Mouse (Mus musculus) ES-E14 (cell line): ENCODE data around the gene Prkcb. TPM values are rescaled to one million over a fixed set of nuclear protein-coding genes. Genes with fewer than 3 reads are reported as not detected.

Experiments used
- DNase-seq: peaks from one replicate; pipeline ENCODE4 v3.0.0-alpha.2; 2013; ENCODE audit warnings: low read depth, low spot score
- H3K27ac ChIP-seq: 2 replicates; pipeline ENCODE4 v1.5.1; 2012; ENCODE audit warnings: low read depth, mild to moderate bottlenecking, low read length, moderate library complexity, mixed read lengths; ENCODE audit not compliant: poor library complexity, insufficient read depth, severe bottlenecking
- H3K36me3 ChIP-seq: 2 replicates; pipeline ENCODE4 v1.6.1; 2012; ENCODE audit warnings: mild to moderate bottlenecking, low read length, moderate library complexity, mixed read lengths; ENCODE audit not compliant: control insufficient read depth, poor library complexity, insufficient read depth, severe bottlenecking
- H3K4me1 ChIP-seq, 2 experiments: fragments of 150-350 bp in 1 of 2; sonication (generic) in 1 of 2; 2 replicates each; pipeline ENCODE4 v1.6.1; 2012; ENCODE audit warnings: low read length in 2 of 2, mild to moderate bottlenecking in 1 of 2, mixed read lengths in 1 of 2; ENCODE audit not compliant: control insufficient read depth in 2 of 2, insufficient read depth in 2 of 2, poor library complexity in 1 of 2
- H3K4me3 ChIP-seq, 2 experiments: fragments of 150-350 bp in 1 of 2; sonication (generic) in 1 of 2; 2 replicates each; pipeline ENCODE4 v1.5.1; 2012; ENCODE audit warnings: low read length in 2 of 2, low read depth in 1 of 2, mild to moderate bottlenecking in 1 of 2, mixed read lengths in 1 of 2; ENCODE audit not compliant: insufficient read depth in 1 of 2, poor library complexity in 1 of 2, severe bottlenecking in 1 of 2
- H3K9ac ChIP-seq: 2 replicates; pipeline ENCODE4 v1.6.1; 2012; ENCODE audit warnings: low read depth, mild to moderate bottlenecking, low read length, mixed read lengths; ENCODE audit not compliant: poor library complexity, insufficient read depth, severe bottlenecking
- H3K9me3 ChIP-seq: fragments of 150-350 bp; sonication (generic); 2 replicates; pipeline ENCODE4 v1.6.1; 2012; ENCODE audit warnings: low read depth, mild to moderate bottlenecking, low read length; ENCODE audit not compliant: control insufficient read depth, insufficient read depth
- CHD2 ChIP-seq: IDR thresholded peaks from 2 replicates; pipeline ENCODE4 v1.6.1; 2014; ENCODE audit warnings: mild to moderate bottlenecking, low read depth, low read length, inconsistent platforms
- HCFC1 ChIP-seq: IDR thresholded peaks from 2 replicates; pipeline ENCODE4 v1.6.1; 2012; ENCODE audit warnings: low read length, inconsistent platforms, borderline replicate concordance; ENCODE audit not compliant: insufficient read depth
- MAFK ChIP-seq: IDR thresholded peaks from 2 replicates; pipeline ENCODE4 v1.6.1; 2014; ENCODE audit warnings: mild to moderate bottlenecking, low read depth, low read length, inconsistent platforms; ENCODE audit not compliant: insufficient read depth
- ZC3H11A ChIP-seq: IDR thresholded peaks from 2 replicates; pipeline ENCODE4 v1.6.1; 2012; ENCODE audit warnings: low read depth, mild to moderate bottlenecking, inconsistent platforms, low read length, borderline replicate concordance
- ZNF384 ChIP-seq: IDR thresholded peaks from 2 replicates; pipeline ENCODE4 v1.6.1; 2012; ENCODE audit warnings: low read depth, low read length, inconsistent platforms
- in situ Hi-C, 2 experiments: fragments of 600-800 bp; cut with MboI; formaldehyde crosslinking; loops; one replicate each; pipeline ENCODE4 v1.15.1; 2025; ENCODE audit warnings: low sequenced_read_pairs in 2 of 2, inconsistent platforms in 1 of 2; ENCODE audit not compliant: unreplicated experiment in 2 of 2
- total RNA-seq: library from RNA; depleted of rRNA; stranded (reverse); fragments of 300-350 nt; gene quantifications from 2 replicates; pipeline ENCODE4 v1.2.3, GENCODE M21; 2012

Gene Prkcb
- total RNA-seq, 1 experiment, result 6.1 TPM

GRCm38 (mm10) chr7:122499743-122500597 is 211.4 kb downstream of the Prkcb start:
- Histone ChIP-seq H3K9ac (no peak overlapping the region), H3K4me1 (no peaks in the 10 kb centered on the region), H3K36me3 (no peaks in the 10 kb centered on the region), H3K9me3 (no peaks in the 10 kb centered on the region), H3K27ac (no peak overlapping the region), H3K4me3 (no peak overlapping the region)
- DNase-seq, result no peak
- in situ Hi-C loops, result no loop called here
- TF ChIP-seq MAFK (no peak), HCFC1 (no peak), ZNF384 (no peak), ZC3H11A (no peak), CHD2 (no peak)

GRCm38 (mm10) chr7:122506467-122506866 is 217.9 kb downstream of the Prkcb start:
- no peak overlapping the region for H3K4me3 ChIP-seq
- peaks cover 0 to 3% of the 10 kb centered on the region in 2 experiments; a peak in 1 of 4 replicates for H3K4me1 ChIP-seq
- H3K27ac ChIP-seq, result no peak overlapping the region
- no peaks in the 10 kb centered on the region for H3K9me3 ChIP-seq
- TF ChIP-seq CHD2 (no peak), ZNF384 (no peak), ZC3H11A (no peak)
- in situ Hi-C loops, result no loop called here
- H3K9ac ChIP-seq, result no peak overlapping the region
- no peaks in the 10 kb centered on the region for H3K36me3 ChIP-seq
- peak; percentile 9 for DNase-seq

GRCm38 (mm10) chr7:122509903-122510302 is 221.4 kb downstream of the Prkcb start:
- no peaks in the 10 kb centered on the region for H3K36me3 ChIP-seq
- no peak overlapping the region for H3K27ac ChIP-seq
- no peak for DNase-seq
- no peak overlapping the region for H3K4me3 ChIP-seq
- H3K9ac ChIP-seq, result no peak overlapping the region
- no peaks in the 10 kb centered on the region for H3K9me3 ChIP-seq
- H3K4me1 ChIP-seq, result peaks cover 0 to 3% of the 10 kb centered on the region in 2 experiments; a peak in 1 of 4 replicates
- TF ChIP-seq ZNF384 (no peak), HCFC1 (no peak), ZC3H11A (no peak), MAFK (no peak), CHD2 (no peak)
- in situ Hi-C loops, result no loop called here

DNA sequence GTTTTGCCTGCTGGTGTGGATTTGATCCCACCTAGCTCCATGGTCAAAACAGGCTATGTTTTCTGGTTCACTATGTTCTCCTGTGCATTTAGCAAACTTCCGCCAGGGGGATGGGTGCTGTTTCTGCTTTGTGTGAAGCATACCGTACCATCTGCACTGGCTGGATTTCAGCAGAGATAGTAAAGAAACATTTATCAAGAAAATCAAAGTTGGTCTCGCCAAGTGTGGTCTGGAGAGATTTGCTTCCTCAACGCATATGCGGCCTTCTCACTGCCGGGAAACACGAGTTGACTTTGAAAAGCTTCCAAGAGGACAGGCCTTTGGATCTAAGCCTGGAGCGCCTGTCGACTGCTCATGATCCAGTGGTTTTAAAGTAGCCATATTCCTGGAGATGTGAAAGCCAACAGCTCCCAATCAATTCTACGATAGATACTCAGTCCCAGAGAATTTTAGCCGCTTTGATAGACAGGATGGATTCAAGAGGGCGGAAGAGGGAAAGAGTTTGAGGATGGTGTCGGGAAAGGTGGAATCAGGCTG is 223.9 kb downstream of the Prkcb start:
- no peak overlapping the region for H3K4me3 ChIP-seq
- no peaks in the 10 kb centered on the region for H3K4me1 ChIP-seq
- in situ Hi-C loops, result no loop called here
- no peaks in the 10 kb centered on the region for H3K36me3 ChIP-seq
- H3K9me3 ChIP-seq, result no peaks in the 10 kb centered on the region
- TF ChIP-seq CHD2, result no peak
- no peak for TF ChIP-seq MAFK
- no peak for TF ChIP-seq ZNF384
- TF ChIP-seq HCFC1, result no peak
- TF ChIP-seq ZC3H11A, result no peak
- no peak overlapping the region; the same call in 1 of the 2 replicates for H3K9ac ChIP-seq
- H3K27ac ChIP-seq, result no peak overlapping the region
- no peak for DNase-seq
